Mouse (Mus musculus) G1E (cell line): ENCODE results near the gene Foxk2.

Source experiments
- CTCF ChIP-seq: IDR thresholded peaks from 2 replicates; pipeline ENCODE4 v1.5.1; 2012; ENCODE audit warnings: low read depth, low read length, inconsistent platforms, mixed read lengths
- GATA1 ChIP-seq: IDR thresholded peaks from 2 replicates; pipeline ENCODE4 v1.6.1; 2012; ENCODE audit warnings: borderline replicate concordance, low read length, inconsistent platforms, mixed read lengths
- POLR2AphosphoS5 ChIP-seq: IDR thresholded peaks from 2 replicates; pipeline ENCODE4 v1.6.1; 2012; ENCODE audit warnings: low read depth, low read length, inconsistent platforms; ENCODE audit not compliant: insufficient replicate concordance
- TAL1 ChIP-seq: conservative IDR thresholded peaks from 2 replicates; pipeline ENCODE4 v1.6.1; 2012; ENCODE audit warnings: low read depth, low read length, inconsistent platforms, mixed read lengths

- TF ChIP-seq CTCF (no peak), GATA1 (no peak), TAL1 (no peak), POLR2AphosphoS5 (no peak)
Measured at GRCm38 (mm10) chr11:121294771-121295170, 35.0 kb downstream of the Foxk2 start.
